Mouse (Mus musculus) A20 (cell line): ENCODE data around the gene Hnf4a.
"Not testable (repeated sequence)": the region's sequence is repeated elsewhere in the genome, so short reads cannot be mapped to it uniquely, and the experiment has no call there.

ENCODE experiments used
- DNase-seq: peaks from one replicate; pipeline ENCODE4 v3.0.0-alpha.2; 2011; ENCODE audit warnings: low read depth, low spot score

Hnf4a gene

DNA sequence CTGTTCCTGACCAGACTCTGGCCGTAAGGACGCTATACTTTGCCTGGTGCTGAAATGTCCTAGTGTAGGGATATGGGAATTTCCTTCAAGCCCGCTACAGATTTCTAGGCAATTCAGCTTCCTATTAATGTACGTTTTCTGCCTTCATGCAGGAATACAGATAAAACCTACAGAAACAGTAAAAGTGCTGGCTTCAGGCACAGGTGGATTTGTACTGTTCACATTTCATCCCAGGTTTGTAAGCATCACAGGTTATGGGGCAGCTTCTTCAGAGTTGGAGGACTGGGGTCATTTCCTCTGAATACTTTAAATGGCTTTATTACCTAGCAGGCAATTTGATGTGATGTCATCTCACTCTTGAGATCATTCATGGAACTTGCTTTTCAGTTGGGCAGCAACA, 111.3 kb downstream of the Hnf4a start:
- DNase-seq, result peak; percentile 37

DNA sequence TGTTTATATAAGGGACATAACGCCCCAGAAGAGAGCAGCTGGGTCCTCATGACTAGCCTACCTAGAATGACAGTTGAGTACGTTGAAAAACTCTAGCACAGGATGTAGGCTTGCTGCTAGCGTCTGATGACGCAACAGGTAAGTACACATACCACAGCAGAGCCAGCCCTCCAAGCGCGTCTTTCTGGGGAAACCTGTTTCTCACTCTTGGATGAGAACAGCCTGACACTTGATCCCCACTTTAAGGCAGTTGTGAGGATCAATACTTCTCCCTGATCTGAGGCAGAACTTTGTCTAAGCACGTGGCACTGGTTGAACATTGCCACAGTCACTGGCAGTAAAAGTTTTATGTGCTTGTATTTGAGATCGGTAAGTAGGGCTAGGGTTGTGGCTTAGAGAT, 113.8 kb downstream of the Hnf4a start:
- DNase-seq, result no peak

DNA sequence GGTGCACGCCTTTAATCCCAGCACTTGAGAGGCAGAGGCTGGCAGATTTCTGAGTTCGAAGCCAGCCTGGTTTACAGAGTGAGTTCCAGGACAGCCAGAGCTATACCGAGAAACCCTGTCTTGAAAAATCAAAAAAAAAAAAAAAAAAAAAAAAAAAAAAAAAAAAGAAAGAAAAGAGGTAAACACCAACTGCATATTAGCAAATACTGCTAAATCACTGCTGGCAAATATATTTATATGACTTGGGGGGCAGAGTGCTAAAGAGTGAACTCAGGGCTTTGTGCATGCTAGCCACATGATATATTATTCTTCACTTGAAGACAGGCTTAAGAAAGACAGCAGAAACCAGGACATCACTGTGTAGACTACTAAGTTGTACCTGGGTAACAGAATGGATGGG, 114.8 kb downstream of the Hnf4a start:
- DNase-seq, result not testable (repeated sequence)
